Mouse (Mus musculus) midbrain, postnatal 0 days (tissue): ENCODE measurements around the gene Auh. TPM values are rescaled to one million over a fixed set of nuclear protein-coding genes. Genes with fewer than 3 reads are reported as not detected.

Experiments
- ATAC-seq: fragments of 200-750 bp; cut with Nextera tagmentation; 2 replicates; pipeline ENCODE4 v1.8.0; 2017; ENCODE audit warnings: moderate number of reproducible peaks, mild to moderate bottlenecking, moderate TSS enrichment, moderate library complexity; ENCODE audit not compliant: low FRiP score
- DNase-seq: peaks from one replicate; pipeline ENCODE4 v3.0.0-alpha.2; 2015; ENCODE audit warnings: low spot score
- H3K27ac ChIP-seq: fragments of 300-500 bp; sonication (generic); 2 replicates; pipeline ENCODE4 v1.5.1; 2014; ENCODE audit warnings: low read depth, mild to moderate bottlenecking, low read length, mixed read lengths
- H3K27me3 ChIP-seq: fragments of 300-500 bp; sonication (generic); 2 replicates; pipeline ENCODE4 v1.6.1; 2014; ENCODE audit warnings: low read length, control low read depth, mixed read lengths; ENCODE audit not compliant: insufficient read depth
- H3K36me3 ChIP-seq: fragments of 300-500 bp; sonication (generic); 2 replicates; pipeline ENCODE4 v1.6.1; 2014; ENCODE audit warnings: low read length, control low read depth, mixed read lengths; ENCODE audit not compliant: insufficient read depth
- H3K4me1 ChIP-seq: fragments of 300-500 bp; sonication (generic); 2 replicates; pipeline ENCODE4 v1.6.1; 2014; ENCODE audit warnings: mild to moderate bottlenecking, control low read depth, antibody characterized with exemption, low read length, mixed read lengths; ENCODE audit not compliant: insufficient read depth
- H3K4me2 ChIP-seq: fragments of 300-500 bp; sonication (generic); 2 replicates; pipeline ENCODE4 v1.6.1; 2014; ENCODE audit warnings: low read depth, mild to moderate bottlenecking, low read length, mixed read lengths; ENCODE audit not compliant: poor library complexity, severe bottlenecking
- H3K4me3 ChIP-seq: fragments of 300-500 bp; sonication (generic); 2 replicates; pipeline ENCODE4 v1.5.1; 2014; ENCODE audit warnings: low read depth, mild to moderate bottlenecking, low read length, moderate library complexity
- H3K9ac ChIP-seq: fragments of 300-500 bp; sonication (generic); replicated peaks from 2 replicates; pipeline ENCODE4 v1.6.1; 2014; ENCODE audit warnings: mild to moderate bottlenecking, low read length, moderate library complexity, mixed read lengths; ENCODE audit not compliant: poor library complexity, severe bottlenecking
- H3K9me3 ChIP-seq: fragments of 300-500 bp; sonication (generic); 2 replicates; pipeline ENCODE4 v1.6.1; 2016; ENCODE audit warnings: low read length, control low read depth
- CTCF ChIP-seq: IDR thresholded peaks from 2 replicates; pipeline ENCODE4 v1.5.1; 2016; ENCODE audit warnings: antibody characterized with exemption, mild to moderate bottlenecking
- WGBS: fragments of 180-500 bp; shearing (Covaris S2); extraction: QIAGEN DNeasy Blood & Tissue Kit; methylation state at CpG from one replicate; pipeline ENCODE4 v1.1.7; 2014; 5-methylcytosine and 5-hydroxymethylcytosine counted together
- polyA plus RNA-seq: library from polyadenylated mRNA; unstranded; fragments of >200 nt; fragmentation: Nextera tagmentation; extraction: Ambion mirVana; gene quantifications from 2 replicates; pipeline ENCODE4 v1.2.1, GENCODE M21; 2015
- total RNA-seq: library from RNA; depleted of rRNA; stranded (reverse); fragments of >200 nt; gene quantifications from 2 replicates; pipeline ENCODE4 v1.2.3, GENCODE M21; 2014

Gene Auh
- total and polyA plus RNA-seq, 2 experiments from 2014 or later = 53.9 to 55.9 TPM

DNA sequence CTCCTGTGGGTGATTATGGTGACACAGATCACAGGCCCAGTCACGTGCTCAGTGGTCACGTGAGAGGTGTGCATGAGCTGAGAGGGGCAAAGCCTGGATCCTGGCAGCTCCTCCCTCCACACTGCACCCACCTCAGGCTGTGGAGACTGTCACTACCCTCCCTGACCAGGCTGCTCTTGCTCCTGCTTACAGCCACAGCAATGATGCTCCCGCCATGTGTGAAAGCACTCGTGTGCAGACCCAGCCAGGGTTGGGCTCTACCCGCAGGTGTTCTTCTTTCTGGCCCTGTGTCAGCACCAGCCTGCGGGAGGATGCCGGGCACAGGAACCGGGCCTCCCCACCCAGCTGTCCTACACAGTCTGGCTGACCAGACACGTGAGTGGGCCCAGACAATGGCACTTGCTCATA lies 80.1 kb downstream of the Auh start:
- DNase-seq (peak; percentile 44), ATAC-seq (0 out of 2 replicates have a peak, but pooled peaks have one; percentile 33)
- no peaks in the 10 kb centered on the region for H3K4me1 ChIP-seq
- no peak overlapping the region for H3K4me3 ChIP-seq
- no peaks in the 10 kb centered on the region for H3K9me3 ChIP-seq
- no peak overlapping the region for H3K4me2 ChIP-seq
- H3K9ac ChIP-seq = no peak overlapping the region
- TF ChIP-seq CTCF = no peak
- H3K27ac ChIP-seq = no peak overlapping the region
- H3K36me3 ChIP-seq = no peaks in the 10 kb centered on the region
- H3K27me3 ChIP-seq = no peaks in the 10 kb centered on the region
- WGBS = 61% methylated on average over 9 of the region's 9 CpGs

DNA sequence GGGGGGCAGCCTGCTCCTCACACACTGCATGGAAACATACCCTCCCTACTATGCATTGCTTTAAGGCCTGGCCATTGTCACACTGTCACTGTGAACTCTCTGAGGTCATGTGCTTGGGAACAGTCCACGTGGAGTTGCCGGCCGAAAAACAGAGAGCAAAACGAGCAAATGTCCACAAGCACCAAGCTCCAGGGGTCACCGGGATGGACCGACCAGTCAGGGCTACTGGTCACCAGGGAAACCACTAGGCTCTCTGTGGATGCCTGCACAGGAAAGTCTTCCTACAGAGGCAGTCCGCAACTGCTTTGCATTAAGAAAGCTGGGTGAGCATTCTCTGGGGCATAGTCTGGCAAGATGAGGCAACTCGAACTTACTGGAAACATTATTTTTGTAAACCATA lies 82.0 kb downstream of the Auh start:
- no peak for TF ChIP-seq CTCF
- Histone ChIP-seq H3K4me2 (no peak overlapping the region), H3K4me1 (no peaks in the 10 kb centered on the region), H3K9ac (no peak overlapping the region), H3K4me3 (no peak overlapping the region), H3K27ac (no peak overlapping the region), H3K27me3 (no peaks in the 10 kb centered on the region), H3K9me3 (no peaks in the 10 kb centered on the region), H3K36me3 (no peaks in the 10 kb centered on the region)
- 71% methylated on average over 8 of the region's 8 CpGs for WGBS
- DNase-seq (no peak), ATAC-seq (no peak)

DNA sequence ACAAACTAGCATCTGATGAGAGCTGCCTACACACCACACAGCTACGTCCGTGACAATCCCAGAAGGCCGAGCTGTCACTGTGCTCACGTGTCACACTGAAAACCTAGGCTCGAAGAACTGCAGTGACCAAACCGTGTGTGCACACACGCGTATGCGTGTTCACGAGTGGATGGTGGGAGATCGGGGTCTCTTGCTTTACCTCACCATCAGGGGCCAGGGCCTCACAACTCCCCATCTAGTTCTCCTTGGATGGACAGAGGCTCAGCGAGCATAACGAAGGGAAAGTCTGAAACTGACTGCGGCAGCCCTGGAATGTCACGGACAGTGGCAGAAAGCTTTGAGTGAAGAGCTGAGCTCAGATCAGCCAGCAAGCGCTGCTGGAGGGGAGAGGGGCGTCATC lies 82.4 kb downstream of the Auh start:
- Histone ChIP-seq H3K9me3 (no peaks in the 10 kb centered on the region), H3K27me3 (no peaks in the 10 kb centered on the region), H3K4me2 (no peak overlapping the region), H3K27ac (no peak overlapping the region), H3K4me1 (no peaks in the 10 kb centered on the region), H3K36me3 (no peaks in the 10 kb centered on the region), H3K9ac (no peak overlapping the region), H3K4me3 (no peak overlapping the region)
- 86% methylated on average over 17 of the region's 17 CpGs for WGBS
- ATAC-seq (no peak), DNase-seq (no peak)
- TF ChIP-seq CTCF = no peak

DNA sequence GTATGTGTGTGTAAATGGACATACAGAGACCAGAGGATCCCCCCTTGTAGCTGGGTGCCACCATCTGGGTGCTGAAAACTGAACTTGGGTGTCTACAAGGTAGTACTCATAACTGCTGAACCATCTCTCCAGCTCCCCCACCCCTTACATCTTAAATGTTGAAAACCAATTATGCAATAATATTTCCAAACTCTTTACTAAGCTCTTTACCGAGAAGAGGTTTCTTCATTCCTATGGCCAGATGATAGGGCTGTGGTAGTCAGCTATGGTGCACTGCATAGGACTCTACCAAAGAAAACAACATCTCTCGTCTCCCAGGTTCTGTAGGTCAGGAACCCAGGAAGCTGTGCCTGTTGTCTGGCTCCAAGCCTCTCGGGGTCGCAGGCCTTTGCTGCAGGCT lies 83.9 kb downstream of the Auh start:
- no peak for DNase-seq
- H3K4me3 ChIP-seq = no peak overlapping the region
- no peaks in the 10 kb centered on the region for H3K36me3 ChIP-seq
- no peaks in the 10 kb centered on the region for H3K9me3 ChIP-seq
- no peak overlapping the region for H3K27ac ChIP-seq
- H3K9ac ChIP-seq = no peak overlapping the region
- H3K4me2 ChIP-seq = no peak overlapping the region
- ATAC-seq = no peak
- 93% methylated on average over 4 of the region's 4 CpGs for WGBS
- TF ChIP-seq CTCF = no peak
- H3K27me3 ChIP-seq = no peaks in the 10 kb centered on the region
- H3K4me1 ChIP-seq = no peaks in the 10 kb centered on the region

DNA sequence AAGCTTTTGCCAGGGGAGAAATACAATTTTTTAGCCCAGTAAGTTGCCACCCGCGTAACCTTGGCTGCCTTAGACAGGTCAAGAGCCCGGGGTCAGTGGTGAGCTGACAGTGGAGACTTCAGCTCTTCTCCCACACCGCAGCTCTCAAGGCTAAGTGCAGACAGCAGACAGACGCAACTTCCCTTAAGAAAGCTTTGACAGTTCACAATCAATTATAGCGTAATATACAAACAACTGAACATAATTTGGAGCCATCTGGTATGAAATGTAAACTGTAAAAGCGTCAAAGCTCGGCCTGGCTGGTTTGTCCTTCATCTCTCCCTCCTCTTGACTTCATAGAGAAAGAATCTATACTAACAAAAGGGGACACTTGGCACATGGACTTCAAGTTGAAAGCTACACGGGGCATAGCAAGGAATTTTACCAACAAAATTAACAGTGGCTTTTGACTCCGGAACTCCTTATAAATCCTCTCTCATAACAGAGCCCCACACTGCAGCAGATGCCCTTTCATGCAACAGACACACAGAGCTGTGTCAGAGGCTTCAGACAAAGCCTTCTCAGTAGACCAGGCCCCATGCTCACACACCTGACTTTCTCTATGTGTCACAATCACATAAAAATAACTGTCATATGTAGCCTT lies 85.8 kb downstream of the Auh start:
- no peak overlapping the region for H3K4me3 ChIP-seq
- no peaks in the 10 kb centered on the region for H3K27me3 ChIP-seq
- H3K4me1 ChIP-seq = no peaks in the 10 kb centered on the region
- DNase-seq (no peak), ATAC-seq (no peak)
- no peaks in the 10 kb centered on the region for H3K9me3 ChIP-seq
- WGBS = 88% methylated on average over 10 of the region's 10 CpGs
- no peak overlapping the region for H3K27ac ChIP-seq
- H3K9ac ChIP-seq = no peak overlapping the region
- H3K36me3 ChIP-seq = 0 out of 2 replicates have a peak, but pooled peaks cover 4% of the 10 kb centered on the region
- H3K4me2 ChIP-seq = no peak overlapping the region
- no peak for TF ChIP-seq CTCF

DNA sequence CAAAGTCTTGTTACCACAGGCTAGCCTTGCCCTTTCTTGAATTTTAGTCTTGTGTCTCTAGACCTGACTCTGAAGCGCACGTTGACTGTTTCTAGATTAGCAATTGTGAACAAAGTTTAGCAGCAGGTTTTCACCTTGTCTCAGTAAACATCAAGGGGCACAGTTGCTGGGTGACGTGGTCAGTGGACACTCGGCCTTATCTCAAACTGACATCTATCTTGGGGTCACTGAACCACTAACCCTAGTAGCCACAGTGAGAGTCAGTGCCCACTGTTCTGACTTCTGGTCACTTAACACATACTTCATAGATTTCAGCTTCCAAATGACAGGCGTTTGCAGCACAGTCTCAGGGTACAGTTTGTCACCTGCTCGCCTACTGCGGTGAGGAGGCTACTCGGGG lies 93.2 kb downstream of the Auh start:
- no peak overlapping the region for H3K4me2 ChIP-seq
- H3K36me3 ChIP-seq = peaks cover 20% of the 10 kb centered on the region; the same call in 1 of the 2 replicates
- ATAC-seq = no peak
- 92% methylated on average over 8 of the region's 8 CpGs for WGBS
- no peak for DNase-seq
- no peaks in the 10 kb centered on the region for H3K9me3 ChIP-seq
- no peak overlapping the region for H3K4me3 ChIP-seq
- no peak overlapping the region for H3K27ac ChIP-seq
- H3K27me3 ChIP-seq = no peaks in the 10 kb centered on the region
- no peak for TF ChIP-seq CTCF
- no peak overlapping the region for H3K9ac ChIP-seq
- H3K4me1 ChIP-seq = no peaks in the 10 kb centered on the region
